Mouse (Mus musculus): Measurements from ENCODE around the gene Ferd3l. TPM values are rescaled to one million over a fixed set of nuclear protein-coding genes. Genes with fewer than 3 reads are reported as not detected.
A peak's percentile ranks its signal among the peaks of the same experiment; 100 is the strongest.

Gene Ferd3l
- polyA plus RNA-seq, 1 experiment from 2014 or later: 5.5 TPM

GRCm38 (mm10) chr12:33958241-33959194 lies 30.3 kb downstream of the Ferd3l start:
- peak overlapping the region; percentile 83 for H3K27ac ChIP-seq (replicated peaks)
- H3K27me3 ChIP-seq (ENCODE audit: low read depth, poor library complexity, severe bottlenecking): peaks cover 100% of the 10 kb centered on the region
- peaks cover 40% of the 10 kb centered on the region for H3K4me1 ChIP-seq
- no peaks in the 10 kb centered on the region for H3K9me3 ChIP-seq (replicated peaks)
- WGBS: under 1% methylated on average over 55 of the region's 56 CpGs
- H3K36me3 ChIP-seq: no peaks in the 10 kb centered on the region
- H3K4me3 ChIP-seq: peak overlapping the region; percentile 64
- DNase-seq (ENCODE audit: low spot score): no peak

GRCm38 (mm10) chr12:33959206-33959605 lies 31.0 kb downstream of the Ferd3l start:
- no peaks in the 10 kb centered on the region for H3K9me3 ChIP-seq (replicated peaks)
- no peak overlapping the region for H3K27ac ChIP-seq (replicated peaks)
- DNase-seq (ENCODE audit: low spot score): peak; percentile 31
- no peaks in the 10 kb centered on the region for H3K36me3 ChIP-seq
- H3K27me3 ChIP-seq (ENCODE audit: low read depth, poor library complexity, severe bottlenecking): peaks cover 100% of the 10 kb centered on the region
- H3K4me1 ChIP-seq: peaks cover 44% of the 10 kb centered on the region
- 1% methylated on average over 6 of the region's 6 CpGs for WGBS
- H3K4me3 ChIP-seq: peak overlapping the region; percentile 64

GRCm38 (mm10) chr12:33959846-33960245 lies 31.6 kb downstream of the Ferd3l start:
- under 1% methylated on average over 3 of the region's 3 CpGs for WGBS
- Histone ChIP-seq H3K4me1 (peaks cover 44% of the 10 kb centered on the region), H3K27me3 (ENCODE audit: low read depth, poor library complexity, severe bottlenecking) (peaks cover 100% of the 10 kb centered on the region), H3K9me3 (replicated peaks) (no peaks in the 10 kb centered on the region), H3K4me3 (no peak overlapping the region), H3K27ac (replicated peaks) (no peak overlapping the region), H3K36me3 (no peaks in the 10 kb centered on the region)
- DNase-seq (ENCODE audit: low spot score): no peak

- DNase-seq (ENCODE audit: low spot score): no peak
- Histone ChIP-seq H3K4me1 (peaks cover 41% of the 10 kb centered on the region), H3K9me3 (replicated peaks) (no peaks in the 10 kb centered on the region), H3K4me3 (no peak overlapping the region), H3K27ac (replicated peaks) (no peak overlapping the region), H3K27me3 (ENCODE audit: low read depth, poor library complexity, severe bottlenecking) (peaks cover 100% of the 10 kb centered on the region), H3K36me3 (no peaks in the 10 kb centered on the region)
- 13% methylated on average over 5 of the region's 5 CpGs for WGBS
Measured at GRCm38 (mm10) chr12:33961013-33961412, 32.8 kb downstream of the Ferd3l start.

- Histone ChIP-seq H3K27me3 (ENCODE audit: low read depth, poor library complexity, severe bottlenecking) (peaks cover 100% of the 10 kb centered on the region), H3K27ac (replicated peaks) (no peak overlapping the region)
Measured at GRCm38 (mm10) chr12:33962118-33962772, 34.0 kb downstream of the Ferd3l start.

GRCm38 (mm10) chr12:33962773-33963130 lies 34.5 kb downstream of the Ferd3l start:
- H3K27me3 ChIP-seq (ENCODE audit: low read depth, poor library complexity, severe bottlenecking): peaks cover 100% of the 10 kb centered on the region
- peaks cover 43% of the 10 kb centered on the region for H3K4me1 ChIP-seq
- 5% methylated on average over 9 of the region's 9 CpGs for WGBS
- no peak overlapping the region for H3K27ac ChIP-seq (replicated peaks)
- DNase-seq (ENCODE audit: low spot score): peak; percentile 32
- H3K4me3 ChIP-seq: peak overlapping the region; percentile 31; the same call in 1 of the 2 replicates
- H3K36me3 ChIP-seq: no peaks in the 10 kb centered on the region
- H3K9me3 ChIP-seq (replicated peaks): no peaks in the 10 kb centered on the region

More at GRCm38 (mm10) chr12:33962118-33962772, 34.0 kb downstream of the Ferd3l start:
- no peaks in the 10 kb centered on the region for H3K36me3 ChIP-seq
- peak overlapping the region; percentile 31 for H3K4me3 ChIP-seq
- peaks cover 43% of the 10 kb centered on the region for H3K4me1 ChIP-seq
- no peaks in the 10 kb centered on the region for H3K9me3 ChIP-seq (replicated peaks)
- WGBS: 2% methylated on average over 17 of the region's 17 CpGs
- peak; percentile 57 for DNase-seq (ENCODE audit: low spot score)

- peaks cover 100% of the 10 kb centered on the region for H3K27me3 ChIP-seq (ENCODE audit: low read depth, poor library complexity, severe bottlenecking)
- peak; percentile 18 for DNase-seq (ENCODE audit: low spot score)
- H3K36me3 ChIP-seq: no peaks in the 10 kb centered on the region
- WGBS: 3% methylated on average over 15 of the region's 15 CpGs
- no peak overlapping the region for H3K27ac ChIP-seq (replicated peaks)
- no peak overlapping the region for H3K4me3 ChIP-seq
- peaks cover 43% of the 10 kb centered on the region for H3K4me1 ChIP-seq
- H3K9me3 ChIP-seq (replicated peaks): no peaks in the 10 kb centered on the region
Measured at GRCm38 (mm10) chr12:33963671-33964369, 35.6 kb downstream of the Ferd3l start.

- peaks cover 100% of the 10 kb centered on the region for H3K27me3 ChIP-seq (ENCODE audit: low read depth, poor library complexity, severe bottlenecking)
- no peak overlapping the region for H3K27ac ChIP-seq (replicated peaks)
Measured at GRCm38 (mm10) chr12:33964427-33964826, 36.2 kb downstream of the Ferd3l start.

GRCm38 (mm10) chr12:33965661-33966360 lies 37.6 kb downstream of the Ferd3l start:
- Histone ChIP-seq H3K27me3 (ENCODE audit: low read depth, poor library complexity, severe bottlenecking) (peaks cover 100% of the 10 kb centered on the region), H3K4me1 (peaks cover 39% of the 10 kb centered on the region), H3K27ac (replicated peaks) (no peak overlapping the region), H3K36me3 (no peaks in the 10 kb centered on the region), H3K9me3 (replicated peaks) (no peaks in the 10 kb centered on the region), H3K4me3 (no peak overlapping the region)
- 2% methylated on average over 5 of the region's 5 CpGs for WGBS
- DNase-seq (ENCODE audit: low spot score): peak; percentile 29

More at GRCm38 (mm10) chr12:33964427-33964826, 36.2 kb downstream of the Ferd3l start:
- peaks cover 39% of the 10 kb centered on the region for H3K4me1 ChIP-seq
- no peaks in the 10 kb centered on the region for H3K36me3 ChIP-seq
- H3K4me3 ChIP-seq: no peak overlapping the region
- H3K9me3 ChIP-seq (replicated peaks): no peaks in the 10 kb centered on the region
- DNase-seq (ENCODE audit: low spot score): peak; percentile 33
- WGBS: 5% methylated on average over 2 of the region's 2 CpGs

GRCm38 (mm10) chr12:33966490-33967415 lies 38.5 kb downstream of the Ferd3l start:
- no peaks in the 10 kb centered on the region for H3K9me3 ChIP-seq (replicated peaks)
- H3K36me3 ChIP-seq: no peaks in the 10 kb centered on the region
- peak; percentile 59 for DNase-seq (ENCODE audit: low spot score)
- peak overlapping the region; percentile 43 for H3K4me3 ChIP-seq
- H3K4me1 ChIP-seq: peaks cover 39% of the 10 kb centered on the region
- under 1% methylated on average over 35 of the region's 35 CpGs for WGBS
- H3K27me3 ChIP-seq (ENCODE audit: low read depth, poor library complexity, severe bottlenecking): peaks cover 100% of the 10 kb centered on the region
- peak overlapping the region; percentile 18; the same call in 1 of the 2 replicates for H3K27ac ChIP-seq (replicated peaks)

- under 1% methylated on average over 21 of the region's 21 CpGs for WGBS
- H3K36me3 ChIP-seq: no peaks in the 10 kb centered on the region
- DNase-seq (ENCODE audit: low spot score): peak; percentile 68
- H3K27ac ChIP-seq (replicated peaks): no peak overlapping the region
- H3K4me3 ChIP-seq: peak overlapping the region; percentile 43
- peaks cover 98% of the 10 kb centered on the region for H3K27me3 ChIP-seq (ENCODE audit: low read depth, poor library complexity, severe bottlenecking)
- H3K4me1 ChIP-seq: peaks cover 34% of the 10 kb centered on the region
- H3K9me3 ChIP-seq (replicated peaks): no peaks in the 10 kb centered on the region
Measured at GRCm38 (mm10) chr12:33967514-33967913, 39.3 kb downstream of the Ferd3l start.

Data from midbrain, embryonic 10.5 days (tissue).